Comparison of ENCODE assay signal across 22 mouse cellular contexts in genomic region chr9:41242372-41242771, GRCm38 (mm10).
DNase-seq lines count a peak whose midpoint lies in the region; TF ChIP-seq lines count a peak whose summit lies in the region.
"Had no signal": no experiment of that assay in that cellular context is flagged by ENCODE, and none has a peak within 500 bp of the region (broad histone marks: within the 10 kb centered on the region; RNA-seq: fewer than 3 reads in every experiment).

No protein-coding gene starts in this region.

- H3K36me3 ChIP-seq in CH12.LX (replicated peaks in 1 of 2; ENCODE audit: control insufficient read depth in 1 of 2, insufficient read depth in 1 of 2, low read length in 1 of 2) (no peaks in the 10 kb centered on the region), E14TG2a.4 (ENCODE audit: insufficient read depth, low read length) (no peaks in the 10 kb centered on the region; the same call in 1 of the 2 replicates)
- H3K36me3 ChIP-seq: forebrain, embryonic 10.5 days; lung, embryonic 15.5 days; midbrain, embryonic 15.5 days; neural tube, embryonic 13.5 days; stomach, embryonic 15.5 days had no signal

- TF ChIP-seq POLR2A in CH12.LX (IDR thresholded peaks at IDR 0.05; ENCODE audit: low read depth, low read length) = no peak

- H3K9ac ChIP-seq in CH12.LX (ENCODE audit: insufficient read depth, low read depth) = no peak overlapping the region
- H3K9ac ChIP-seq: lung, embryonic 15.5 days; midbrain, embryonic 15.5 days; neural tube, embryonic 13.5 days; stomach, embryonic 15.5 days had no signal

- dilution Hi-C loops in CH12.LX (cut with MboI; ENCODE audit: extremely low pct_ligation_motif_present, extremely low pct_unique_long_range_greater_than_20kb, low sequenced_read_pairs) = no loop called here

- H3K27ac ChIP-seq in layer of hippocampus, adult 2 months = no peak overlapping the region
- no peak overlapping the region for H3K27ac ChIP-seq in CH12.LX (ENCODE audit: insufficient read depth, low read depth)
- H3K27ac ChIP-seq: forebrain, embryonic 10.5 days; kidney, postnatal 0 days; lung, embryonic 15.5 days; midbrain, embryonic 15.5 days; neural tube, embryonic 13.5 days; stomach, embryonic 15.5 days had no signal

- H3K27me3 ChIP-seq in CH12.LX (replicated peaks) (no peaks in the 10 kb centered on the region), E14TG2a.4 (ENCODE audit: insufficient read depth, low read length) (no peaks in the 10 kb centered on the region)
- H3K27me3 ChIP-seq: lung, embryonic 15.5 days; midbrain, embryonic 15.5 days; neural tube, embryonic 13.5 days; stomach, embryonic 15.5 days had no signal

- H3K4me3 ChIP-seq in layer of hippocampus, adult 2 months = no peak overlapping the region
- H3K4me3 ChIP-seq in CH12.LX (replicated peaks in 1 of 3; ENCODE audit: low read depth in 2 of 3, low read length in 2 of 3, poor library complexity in 1 of 3) = no peak overlapping the region
- H3K4me3 ChIP-seq in E14TG2a.4 (replicated peaks; ENCODE audit: low read length) = no peak overlapping the region
- H3K4me3 ChIP-seq: forebrain, embryonic 10.5 days; lung, embryonic 15.5 days; midbrain, embryonic 15.5 days; myocyte; neural tube, embryonic 13.5 days; stomach, embryonic 15.5 days had no signal

- in situ Hi-C loops in CH12.LX (cut with MboI; ENCODE audit: low pct_ligation_motif_present, low pct_unique_long_range_greater_than_20kb, low sequenced_read_pairs) = no loop called here

- TF ChIP-seq RAD21 in CH12.LX (IDR thresholded peaks at IDR 0.05; ENCODE audit: low read depth, low read length) = no peak; the same call in 1 of the 2 replicates

- no peak overlapping the region for H3K4me2 ChIP-seq in CH12.LX (ENCODE audit: insufficient read depth, low read depth, poor library complexity, severe bottlenecking)
- H3K4me2 ChIP-seq: heart, embryonic 11.5 days; liver, embryonic 11.5 days; lung, embryonic 15.5 days; midbrain, embryonic 15.5 days; neural tube, embryonic 13.5 days; stomach, embryonic 15.5 days had no signal

- no peaks in the 10 kb centered on the region for H3K79me2 ChIP-seq in CH12.LX (replicated peaks; ENCODE audit: control insufficient read depth, extremely low read depth, insufficient read depth, poor library complexity, severe bottlenecking)

- DNase-seq in layer of hippocampus, adult 2 months (ENCODE audit: low spot score in 2 of 2) = no peak
- no peak for DNase-seq in layer of hippocampus, adult 11-12 months (ENCODE audit: low spot score)
- DNase-seq in CH12.LX (ENCODE audit: extremely low read depth) = no peak
- DNase-seq in ZHBTc4 (ENCODE audit: low read depth, low spot score) = peak; percentile 54
- no peak for DNase-seq in adipocyte (ENCODE audit: low spot score)
- no peak for DNase-seq in cerebellum, adult 18-20 months
- DNase-seq: adrenal gland, postnatal 25 days; cerebellum, adult 9-11 months; heart, postnatal 14 days; kidney, adult 2 months; layer of hippocampus, postnatal 36 days; lung, postnatal 36 days had no signal

- no peaks in the 10 kb centered on the region for H3K9me3 ChIP-seq in CH12.LX (replicated peaks; ENCODE audit: low read length)
- peaks cover 17% of the 10 kb centered on the region for H3K9me3 ChIP-seq in E14TG2a.4 (ENCODE audit: low read length)
- H3K9me3 ChIP-seq: forebrain, embryonic 10.5 days; lung, embryonic 15.5 days; midbrain, embryonic 15.5 days; neural tube, embryonic 13.5 days; stomach, embryonic 15.5 days had no signal

- no peaks in the 10 kb centered on the region for H3K4me1 ChIP-seq in CH12.LX (ENCODE audit: control insufficient read depth in 1 of 2, insufficient read depth in 2 of 2)
- H3K4me1 ChIP-seq in E14TG2a.4 (replicated peaks; ENCODE audit: low read depth, low read length) = no peaks in the 10 kb centered on the region
- H3K4me1 ChIP-seq: lung, embryonic 15.5 days; midbrain, embryonic 15.5 days; neural tube, embryonic 13.5 days; stomach, embryonic 15.5 days had no signal

- TF ChIP-seq EP300 in CH12.LX (IDR thresholded peaks at IDR 0.05; ENCODE audit: low read length) = no peak

- peak; percentile 40 for TF ChIP-seq CTCF in layer of hippocampus, adult 2 months (conservative IDR thresholded peaks at IDR 0.05)
- TF ChIP-seq CTCF in CH12.LX (conservative IDR thresholded peaks at IDR 0.05 in 1 of 2, IDR thresholded peaks at IDR 0.05 in 1 of 2; ENCODE audit: low read depth in 2 of 2, low read length in 2 of 2) (peak; percentile 10 to 19; a peak in 1 of 4 replicates), E14TG2a.4 (conservative IDR thresholded peaks at IDR 0.05; ENCODE audit: low read length) (peak; percentile 65)

TF ChIP-seq in CH12.LX, 34 proteins besides CTCF, POLR2A, EP300 and RAD21:
- TF ChIP-seq ZC3H11A (IDR thresholded peaks at IDR 0.05; ENCODE audit: low read depth, low read length) = no peak
- no peak for TF ChIP-seq ZKSCAN1 (IDR thresholded peaks at IDR 0.05; ENCODE audit: borderline replicate concordance, low read depth, low read length)
- no peak for TF ChIP-seq TBP (conservative IDR thresholded peaks at IDR 0.05; ENCODE audit: low read depth, low read length)

Comparison
In these comparisons a context has a peak if more than half of its experiments do, and no peak if none do; other contexts are left out.
1. CTCF ChIP-seq: peak in every context shown above with its lines; median percentile 65 in E14TG2a.4; 40 in layer of hippocampus, adult 2 months; 14 in CH12.LX.